Mouse (Mus musculus): ENCODE data around the gene Psg20. TPM values are rescaled to one million over a fixed set of nuclear protein-coding genes. Genes with fewer than 3 reads are reported as not detected.

Gene Psg20
- total RNA-seq (2023; ENCODE audit: inconsistent age), result not detected in 4 replicates

DNA sequence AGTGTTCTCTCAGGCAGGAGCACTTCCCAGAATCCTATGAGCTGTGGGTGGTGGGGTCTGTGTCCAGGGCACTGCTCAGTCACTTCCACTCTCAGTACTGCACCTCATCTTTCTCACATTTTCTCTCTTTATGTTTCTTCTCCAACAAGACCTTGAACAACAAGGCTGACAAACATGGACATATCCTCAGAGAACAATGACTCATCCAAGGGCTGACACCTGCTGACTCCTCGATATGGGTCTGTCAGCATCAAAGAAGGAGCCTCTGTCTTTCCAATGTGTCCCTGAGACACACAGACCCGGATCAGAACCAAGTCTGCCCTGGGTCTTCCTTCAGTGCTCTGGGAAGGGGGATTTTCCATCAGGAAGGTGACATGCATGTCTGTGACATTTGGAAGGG lies at the start of gene Psg20:
Psg20 (minus strand) TSS at position 101 of the 400 bp plus-strand sequence.

DNA sequence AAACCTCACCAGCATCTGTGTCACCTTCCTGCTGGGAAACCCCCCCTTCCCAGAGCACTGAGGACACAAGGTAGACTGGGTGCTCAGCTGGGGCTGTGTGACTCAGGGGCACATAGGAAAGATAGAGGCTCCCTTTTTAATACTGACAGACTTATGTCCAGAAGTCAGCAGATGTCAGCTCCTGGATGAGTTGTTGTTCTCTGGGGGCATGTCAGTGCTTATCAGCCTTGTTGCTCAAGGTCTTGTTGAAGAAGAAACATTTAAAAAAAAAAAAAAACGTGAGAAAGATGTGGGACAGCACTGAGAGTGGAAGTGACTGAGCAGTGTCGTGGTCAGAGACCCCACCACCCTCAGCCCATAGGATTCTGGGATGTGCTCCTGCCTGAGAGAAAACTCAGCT lies 31.8 kb upstream of the Psg20 start, which contains the start of gene Psg22:
Psg22 (plus strand) TSS at position 301 of the 400 bp plus-strand sequence.

DNA sequence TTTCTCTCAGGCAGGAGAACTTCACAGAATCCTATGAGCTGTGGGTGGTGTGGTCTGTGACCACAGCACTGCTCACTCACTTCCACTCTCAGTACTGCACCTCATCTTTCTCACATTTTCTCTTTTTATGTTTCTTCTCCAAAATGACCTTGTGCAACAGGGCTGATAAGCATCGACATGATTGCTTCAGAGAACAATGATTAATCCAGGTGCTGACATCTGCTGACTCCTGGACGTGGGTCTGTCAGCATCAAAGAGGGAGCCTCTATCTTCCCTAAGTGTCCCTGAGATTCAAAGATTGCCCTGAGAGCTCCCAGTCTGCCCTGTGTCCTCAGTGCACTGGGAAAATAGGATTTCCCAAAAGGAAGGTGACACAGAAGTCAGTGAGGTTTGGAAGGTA lies 29.4 kb downstream of the Psg20 start, which contains the start of gene Psg21:
Psg21 (minus strand) TSS at position 101 of the 400 bp plus-strand sequence.

Other genes starting within 250 kb of the Psg20 start
- not detected in 4 replicates for gene Psg26, start 202.0 kb downstream of the Psg20 start, total RNA-seq (2023; ENCODE audit: inconsistent age)
- gene Psg25, start 153.9 kb downstream of the Psg20 start, total RNA-seq (2023; ENCODE audit: inconsistent age), result not detected in 4 replicates
- gene Psg27, start 118.9 kb downstream of the Psg20 start, total RNA-seq (2023; ENCODE audit: inconsistent age), result not detected in 4 replicates
- not detected in 4 replicates for gene Psg23, start 69.7 kb downstream of the Psg20 start, total RNA-seq (2023; ENCODE audit: inconsistent age)
- gene Psg21, start 29.5 kb downstream of the Psg20 start, total RNA-seq (2023; ENCODE audit: inconsistent age), result not detected in 4 replicates
- gene Psg22, start 31.9 kb upstream of the Psg20 start, total RNA-seq (2023; ENCODE audit: inconsistent age), result not detected in 4 replicates
- not detected in 4 replicates for gene Psg19, start 112.3 kb upstream of the Psg20 start, total RNA-seq (2023; ENCODE audit: inconsistent age)
- gene Psg17, start 135.4 kb upstream of the Psg20 start, total RNA-seq (2023; ENCODE audit: inconsistent age), result not detected in 4 replicates
- gene Mill2, start 153.8 kb upstream of the Psg20 start, total RNA-seq (2023; ENCODE audit: inconsistent age), result not detected in 4 replicates
- gene Pglyrp1, start 185.1 kb upstream of the Psg20 start, total RNA-seq (2023; ENCODE audit: inconsistent age), result 20.5 to 23.4 TPM (median 22.0 TPM) in 4 replicates
- 17.6 to 25.4 TPM (median 23.2 TPM) in 4 replicates for gene Ccdc61, start 224.2 kb upstream of the Psg20 start, total RNA-seq (2023; ENCODE audit: inconsistent age)
- not detected in 4 replicates for gene Nova2, start 239.7 kb upstream of the Psg20 start, total RNA-seq (2023; ENCODE audit: inconsistent age)

Measured in B cell, adult (primary cell).